Mouse (Mus musculus) urinary bladder, postnatal 25 days (tissue): ENCODE measurements around the gene Chd9.
A peak's percentile ranks its signal among the peaks of the same experiment; 100 is the strongest.

Source experiments
- DNase-seq: peaks from one replicate; pipeline ENCODE4 v3.0.0; 2022; ENCODE audit warnings: low spot score

The Chd9 gene

DNA sequence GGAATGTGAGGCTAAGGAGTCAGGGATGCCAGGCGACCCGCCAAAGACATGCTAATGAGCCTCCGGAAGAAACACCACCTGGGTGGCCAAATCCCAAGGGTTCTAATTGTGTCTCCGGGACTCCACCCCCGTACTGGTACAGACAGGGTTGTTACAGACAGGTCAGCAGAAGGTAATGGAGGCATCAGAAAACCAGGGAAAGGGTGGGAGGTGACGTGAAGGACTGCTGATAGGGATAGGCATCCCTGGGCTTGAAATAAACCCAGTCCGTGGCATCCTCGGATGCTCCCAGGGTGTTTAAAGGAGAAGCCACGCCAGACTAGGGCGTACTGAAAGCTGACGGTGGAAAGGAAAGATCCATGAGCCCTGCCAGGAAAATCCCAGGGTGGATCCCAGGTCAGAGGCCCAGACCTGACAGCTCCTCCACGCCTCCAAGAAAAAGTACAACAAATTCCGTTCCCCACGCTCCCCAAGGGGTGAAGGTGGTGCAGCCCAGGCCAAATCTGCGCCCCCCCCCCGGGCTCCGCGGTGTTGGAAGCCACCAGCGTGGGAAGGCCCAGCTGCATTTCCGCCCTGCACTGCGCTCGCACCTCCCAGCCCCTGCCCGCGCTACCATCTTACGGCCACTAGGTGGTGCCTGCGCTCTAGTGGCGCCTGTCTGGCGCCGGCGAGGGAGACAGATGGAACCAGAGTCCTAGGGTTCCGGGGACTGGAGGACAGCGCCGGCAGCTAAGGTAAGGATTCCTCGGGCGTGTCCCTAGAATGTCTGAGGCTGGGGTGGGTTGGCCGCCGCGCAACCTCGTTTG, at the start of gene Chd9:
Gene Chd9, plus strand, starts transcription at position 172 of the 806 bp plus-strand sequence.
- DNase-seq, result peak; percentile 98

DNA sequence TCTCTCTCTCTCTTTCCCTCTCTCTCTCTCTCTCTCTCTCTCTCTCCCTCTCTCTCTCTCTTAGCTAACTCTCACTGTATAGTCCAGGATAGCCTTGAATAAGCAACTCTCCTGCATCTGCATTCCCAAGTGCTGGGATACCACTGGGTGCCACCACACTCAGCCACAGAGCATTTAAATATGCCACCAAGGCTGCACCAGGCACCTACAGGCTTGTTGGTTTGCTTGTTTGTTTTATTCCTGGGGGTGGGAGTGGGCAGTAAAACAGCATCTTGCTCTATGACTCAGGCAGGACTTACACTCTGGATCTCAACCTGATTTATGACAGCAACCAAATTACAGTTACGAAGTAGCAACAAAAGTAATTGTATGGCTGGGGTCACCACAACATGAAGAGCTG, 36.5 kb upstream of the Chd9 start:
- DNase-seq, result no peak

DNA sequence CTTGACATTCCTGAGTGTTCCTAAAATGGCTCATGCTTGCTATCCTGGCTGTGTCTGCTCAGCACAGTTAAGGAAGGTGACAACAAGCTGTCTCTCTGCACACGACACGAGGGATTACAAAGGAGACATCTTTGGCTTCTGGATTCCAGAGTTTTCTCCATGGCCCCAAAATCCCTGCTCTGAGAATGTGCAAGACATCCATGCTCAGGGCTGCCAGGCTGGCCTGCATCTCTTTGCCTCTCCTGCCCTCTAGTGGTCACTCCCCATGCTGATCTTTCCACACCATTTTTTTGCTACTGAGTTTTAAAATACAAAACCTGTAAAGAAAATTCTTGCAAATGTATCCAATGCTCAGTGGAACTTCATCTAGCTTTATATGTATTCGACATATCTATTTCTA, 34.4 kb upstream of the Chd9 start:
- peak; percentile 75 for DNase-seq

GRCm38 (mm10) chr8:90794990-90795861, 32.9 kb upstream of the Chd9 start:
- DNase-seq, result peak; percentile 61

- no peak for DNase-seq
Observed at GRCm38 (mm10) chr8:90799473-90799872, 28.7 kb upstream of the Chd9 start.

DNA sequence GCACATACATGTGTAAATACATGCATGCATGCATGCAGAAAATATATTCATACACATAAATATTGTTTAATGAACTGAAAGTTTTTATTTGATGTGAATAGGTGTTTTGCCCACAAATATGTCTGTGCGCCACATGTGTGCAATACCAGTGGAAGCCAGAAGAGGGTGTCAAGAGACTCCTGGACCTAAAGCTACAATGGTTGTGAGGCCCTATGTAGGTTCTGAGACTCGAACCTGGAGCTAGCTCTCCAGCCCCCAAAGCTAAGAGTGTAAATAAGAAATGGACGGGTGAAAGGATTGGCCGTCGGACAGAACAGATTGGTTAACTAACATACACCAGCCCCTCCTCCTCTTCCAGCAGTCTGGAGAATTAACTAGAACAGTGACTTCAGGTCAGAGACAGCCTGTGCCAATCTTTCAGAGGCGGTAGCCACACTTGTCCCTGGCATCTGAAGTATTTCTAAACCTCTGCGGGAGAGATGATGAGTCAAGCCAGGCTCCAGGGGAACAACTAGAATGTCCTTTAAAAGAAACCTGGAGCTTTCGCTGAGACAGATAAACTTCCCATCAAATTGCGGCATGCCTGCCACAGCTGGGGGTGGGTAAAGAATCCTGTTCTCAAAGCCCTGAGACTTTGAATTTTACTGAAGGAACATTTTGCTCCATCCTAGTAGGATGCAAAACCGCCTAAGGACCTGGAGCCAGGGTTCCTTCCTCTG, 14.4 kb upstream of the Chd9 start:
- DNase-seq, result no peak

DNA sequence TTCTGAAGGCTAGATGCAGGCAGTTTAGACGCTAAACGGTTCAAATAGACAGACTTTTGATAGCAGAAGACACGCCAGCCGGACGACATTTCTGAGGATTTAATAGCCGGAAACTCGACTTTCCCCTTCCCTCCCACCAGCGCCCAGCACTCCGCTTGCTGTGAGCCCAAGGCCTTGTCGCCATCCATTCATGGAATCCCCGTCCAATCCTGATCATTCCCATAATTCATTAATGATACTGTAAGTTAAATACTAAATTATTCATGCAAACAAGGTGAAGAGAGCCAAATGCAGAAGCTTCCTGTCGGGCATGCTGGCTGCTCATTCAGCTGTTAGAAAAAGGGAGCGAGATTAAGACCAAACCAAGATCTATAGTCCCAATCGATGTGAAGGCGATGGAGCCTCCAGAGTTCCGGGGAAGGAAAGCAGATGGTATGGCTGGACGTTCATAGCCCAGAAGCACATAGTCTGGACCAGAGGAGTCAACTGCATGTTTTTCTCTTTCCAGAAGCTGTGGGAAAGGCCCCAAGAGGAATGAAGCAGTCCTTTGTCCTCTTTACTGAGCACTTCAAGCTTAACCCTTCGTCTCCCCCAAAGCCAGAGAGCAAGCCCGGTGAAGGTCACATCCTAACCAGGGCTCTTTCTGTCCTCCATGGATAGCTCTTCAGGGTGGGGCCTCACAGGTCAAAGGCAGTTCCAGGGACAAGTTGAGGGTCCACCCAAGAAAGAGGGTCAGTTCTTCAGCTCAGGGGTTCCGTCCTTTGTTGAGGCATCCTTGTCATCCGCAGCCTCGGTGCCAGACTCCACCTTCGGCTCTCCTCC, 11.9 kb upstream of the Chd9 start:
- no peak for DNase-seq

- DNase-seq, result no peak
Observed at GRCm38 (mm10) chr8:90817293-90817692, 10.9 kb upstream of the Chd9 start, which contains the start of gene Gm19935. Gene Gm19935, minus strand, starts transcription at chr8:90817393.

DNA sequence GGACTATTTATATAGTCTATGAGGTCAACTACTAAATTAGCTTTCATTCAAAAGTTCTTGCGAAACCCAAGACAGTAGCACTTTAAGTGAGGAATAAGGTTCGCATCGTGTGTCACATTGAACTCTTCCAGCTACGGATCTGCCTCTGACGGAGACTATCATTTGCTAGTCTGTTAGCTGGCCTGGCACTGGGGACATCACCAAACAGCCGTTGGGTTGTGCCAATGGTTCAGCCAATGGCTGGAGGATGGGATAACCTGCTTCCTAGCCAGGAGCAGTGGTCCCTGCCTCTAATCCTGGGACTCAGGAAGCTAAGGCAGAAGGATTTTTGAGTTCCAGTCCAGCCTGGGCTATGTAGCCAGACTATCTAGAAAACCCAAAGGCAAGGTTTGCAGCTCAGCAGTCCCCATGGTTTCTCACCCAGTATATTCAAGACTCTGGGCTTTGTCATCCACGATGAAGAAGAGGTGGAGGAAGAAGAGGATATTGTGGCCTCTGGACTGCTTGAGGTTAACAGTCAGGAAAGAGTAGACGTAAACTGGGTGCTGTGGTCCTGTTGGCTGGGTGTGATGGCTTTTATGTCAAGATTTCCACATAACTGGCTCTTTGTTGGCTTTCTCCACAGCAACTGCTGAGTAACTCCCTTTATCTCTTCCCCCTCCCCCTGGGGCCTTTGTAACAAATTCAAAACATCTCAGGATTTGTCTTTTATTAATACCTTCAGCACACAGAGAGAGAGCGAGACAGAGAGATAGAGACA, 8.4 kb upstream of the Chd9 start:
- no peak for DNase-seq

- no peak for DNase-seq
Observed at GRCm38 (mm10) chr8:90820321-90820696, 7.8 kb upstream of the Chd9 start.

GRCm38 (mm10) chr8:90822443-90822842, 5.7 kb upstream of the Chd9 start:
- DNase-seq, result no peak

- peak; percentile 42 for DNase-seq
Observed at GRCm38 (mm10) chr8:90825459-90825871, 2.7 kb upstream of the Chd9 start.

GRCm38 (mm10) chr8:90828987-90829740, 1.0 kb downstream of the Chd9 start:
- no peak for DNase-seq

- DNase-seq, result no peak
Observed at GRCm38 (mm10) chr8:90829825-90830224, 1.7 kb downstream of the Chd9 start.

GRCm38 (mm10) chr8:90830980-90831379, 2.8 kb downstream of the Chd9 start:
- no peak for DNase-seq

DNA sequence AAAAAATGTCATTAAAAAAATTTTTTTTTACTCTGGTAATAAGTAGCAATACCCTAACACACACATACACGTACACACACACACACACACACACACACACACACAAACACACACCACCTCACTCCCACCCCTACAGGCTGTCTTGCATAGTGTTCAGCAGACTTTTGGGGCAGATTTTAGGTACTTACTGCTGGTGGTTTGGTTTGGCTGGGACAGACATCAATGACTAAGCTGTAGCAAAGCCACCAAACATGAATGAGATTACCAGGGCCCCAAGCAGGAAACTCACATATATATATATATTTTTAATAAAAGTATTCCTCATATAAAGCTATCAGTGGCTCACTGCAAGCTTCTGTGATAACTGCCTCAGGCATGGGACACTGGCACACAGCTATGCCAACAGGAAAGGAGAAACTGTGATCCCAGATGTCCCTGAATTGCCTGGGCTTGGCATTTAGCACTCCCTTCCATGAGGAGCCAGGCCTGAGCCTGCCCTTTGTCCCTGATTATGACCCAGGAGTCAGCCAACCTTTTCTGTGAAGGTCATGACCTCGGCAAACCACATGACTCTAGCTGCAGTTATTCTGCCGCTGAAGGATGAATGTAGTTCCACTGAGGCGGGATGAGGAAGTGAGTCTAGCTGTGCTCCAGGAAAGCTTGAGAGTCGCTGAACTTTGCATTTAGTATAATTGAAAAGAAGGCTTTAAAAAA, 4.6 kb downstream of the Chd9 start:
- no peak for DNase-seq

- DNase-seq, result no peak
Observed at GRCm38 (mm10) chr8:90833628-90834320, 5.6 kb downstream of the Chd9 start.

- no peak for DNase-seq
Observed at GRCm38 (mm10) chr8:90834321-90834672, 6.1 kb downstream of the Chd9 start.

DNA sequence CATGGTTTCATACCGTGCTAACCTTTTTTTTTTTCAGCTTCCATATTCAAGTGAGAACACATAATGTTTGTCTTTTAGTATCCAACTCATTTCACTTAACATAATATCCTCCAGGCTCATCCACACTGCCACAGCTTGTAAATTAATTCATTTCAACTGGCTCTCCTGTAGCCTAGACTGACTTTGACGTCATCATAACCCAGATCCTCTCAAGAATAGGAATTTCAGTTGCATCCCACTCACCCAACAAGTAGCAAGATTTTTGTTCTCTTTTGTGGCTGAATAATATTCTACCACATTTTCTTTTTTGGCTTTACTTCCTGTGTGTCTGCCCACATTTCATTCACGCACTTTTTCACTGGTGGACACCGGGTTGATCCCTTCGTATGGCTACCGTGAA, 9.3 kb downstream of the Chd9 start:
- no peak for DNase-seq
